Mouse (Mus musculus): ENCODE measurements around the gene Tln2.

Tln2 gene

GRCm38 (mm10) chr9:67267276-67267990 lies 292.1 kb downstream of the Tln2 start:
- no peak for DNase-seq

GRCm38 (mm10) chr9:67265513-67265912 lies 294.0 kb downstream of the Tln2 start:
- DNase-seq, result no peak

- peak; percentile 27 for DNase-seq
Observed at GRCm38 (mm10) chr9:67264896-67265295, 294.6 kb downstream of the Tln2 start.

- DNase-seq, result peak; percentile 20
Observed at GRCm38 (mm10) chr9:67260835-67261599, 298.5 kb downstream of the Tln2 start.

- no peak for DNase-seq
Observed at GRCm38 (mm10) chr9:67250141-67250540, 309.4 kb downstream of the Tln2 start.

GRCm38 (mm10) chr9:67247365-67247950 lies 312.0 kb downstream of the Tln2 start:
- no peak for DNase-seq

- DNase-seq, result no peak
Observed at GRCm38 (mm10) chr9:67245265-67245664, 314.2 kb downstream of the Tln2 start.

- no peak for DNase-seq
Observed at GRCm38 (mm10) chr9:67241683-67242082, 317.8 kb downstream of the Tln2 start.

- peak; percentile 75 for DNase-seq
Observed at GRCm38 (mm10) chr9:67240456-67240855, 319.0 kb downstream of the Tln2 start.

- DNase-seq, result no peak
Observed at GRCm38 (mm10) chr9:67236987-67237386, 322.5 kb downstream of the Tln2 start.

- peak; percentile 42 for DNase-seq
Observed at GRCm38 (mm10) chr9:67235441-67236217, 323.9 kb downstream of the Tln2 start.

- DNase-seq, result no peak
Observed at GRCm38 (mm10) chr9:67229033-67229432, 330.5 kb downstream of the Tln2 start.

- DNase-seq, result no peak
Observed at GRCm38 (mm10) chr9:67220388-67220787, 339.1 kb downstream of the Tln2 start.

- no peak for DNase-seq
Observed at GRCm38 (mm10) chr9:67218001-67218400, 341.5 kb downstream of the Tln2 start.

- no peak for DNase-seq
Observed at GRCm38 (mm10) chr9:67214191-67214985, 345.1 kb downstream of the Tln2 start.

GRCm38 (mm10) chr9:67213275-67213674 lies 346.2 kb downstream of the Tln2 start:
- DNase-seq, result peak; percentile 73

GRCm38 (mm10) chr9:67211220-67211619 lies 348.3 kb downstream of the Tln2 start:
- no peak for DNase-seq

GRCm38 (mm10) chr9:67209451-67209850 lies 350.1 kb downstream of the Tln2 start:
- no peak for DNase-seq

- DNase-seq, result peak; percentile 26
Observed at GRCm38 (mm10) chr9:67208420-67208819, 351.1 kb downstream of the Tln2 start.

- DNase-seq, result no peak
Observed at GRCm38 (mm10) chr9:67205175-67205574, 354.3 kb downstream of the Tln2 start.

GRCm38 (mm10) chr9:67196609-67197008 lies 362.9 kb downstream of the Tln2 start:
- no peak for DNase-seq

GRCm38 (mm10) chr9:67195306-67195705 lies 364.2 kb downstream of the Tln2 start:
- DNase-seq, result no peak

All from kidney, adult 11 months (tissue).